Mouse (Mus musculus): Measurements from ENCODE around the gene Parp16.

GRCm38 (mm10) chr9:65247502-65248376, 52.6 kb downstream of the Parp16 start:
- TF ChIP-seq CTCF (IDR thresholded peaks at IDR 0.05; ENCODE audit: control insufficient read depth, insufficient read depth, low read length) = no peak
- TF ChIP-seq POLR2A (IDR thresholded peaks at IDR 0.05; ENCODE audit: borderline replicate concordance, control insufficient read depth, low read depth, low read length) = no peak

All from bone marrow, adult 2 months (tissue).